Mouse (Mus musculus): ENCODE measurements around the gene Hist1h1c. TPM values are rescaled to one million over a fixed set of nuclear protein-coding genes. Genes with fewer than 3 reads are reported as not detected.
"Not testable (repeated sequence)": the region's sequence is repeated elsewhere in the genome, so short reads cannot be mapped to it uniquely, and the experiment has no call there.

The Hist1h1c gene
- total and polyA plus RNA-seq, 3 experiments, result 10.5 to 623 (median 514) TPM

- DNase-seq (ENCODE audit: low spot score) (no peak), ATAC-seq (ENCODE audit: extremely low read depth, insufficient number of reproducible peaks, low FRiP score, poor library complexity, severe bottlenecking) (no peak)
- Histone ChIP-seq H3K27me3 (ENCODE audit: insufficient read depth, low read length) (no peaks in the 10 kb centered on the region), H3K4me1 (ENCODE audit: insufficient read depth, low read depth, low read length) (peaks cover 55% of the 10 kb centered on the region), H3K4me3 (ENCODE audit: low read depth, low read length) (peak overlapping the region; percentile 64; the same call in 1 of the 2 replicates), H3K36me3 (replicated peaks) (no peaks in the 10 kb centered on the region), H3K9me3 (replicated peaks) (no peaks in the 10 kb centered on the region)
- TF ChIP-seq CTCF (IDR thresholded peaks at IDR 0.05; ENCODE audit: low read depth, low read length) (no peak), POLR2AphosphoS5 (IDR thresholded peaks at IDR 0.05; ENCODE audit: insufficient replicate concordance, low read depth, low read length) (no peak), GATA1 (IDR thresholded peaks at IDR 0.05; ENCODE audit: borderline replicate concordance, low read length) (no peak)
These were observed 24.6 kb downstream of the Hist1h1c start for GRCm38 (mm10) chr13:23763242-23763585.

DNA sequence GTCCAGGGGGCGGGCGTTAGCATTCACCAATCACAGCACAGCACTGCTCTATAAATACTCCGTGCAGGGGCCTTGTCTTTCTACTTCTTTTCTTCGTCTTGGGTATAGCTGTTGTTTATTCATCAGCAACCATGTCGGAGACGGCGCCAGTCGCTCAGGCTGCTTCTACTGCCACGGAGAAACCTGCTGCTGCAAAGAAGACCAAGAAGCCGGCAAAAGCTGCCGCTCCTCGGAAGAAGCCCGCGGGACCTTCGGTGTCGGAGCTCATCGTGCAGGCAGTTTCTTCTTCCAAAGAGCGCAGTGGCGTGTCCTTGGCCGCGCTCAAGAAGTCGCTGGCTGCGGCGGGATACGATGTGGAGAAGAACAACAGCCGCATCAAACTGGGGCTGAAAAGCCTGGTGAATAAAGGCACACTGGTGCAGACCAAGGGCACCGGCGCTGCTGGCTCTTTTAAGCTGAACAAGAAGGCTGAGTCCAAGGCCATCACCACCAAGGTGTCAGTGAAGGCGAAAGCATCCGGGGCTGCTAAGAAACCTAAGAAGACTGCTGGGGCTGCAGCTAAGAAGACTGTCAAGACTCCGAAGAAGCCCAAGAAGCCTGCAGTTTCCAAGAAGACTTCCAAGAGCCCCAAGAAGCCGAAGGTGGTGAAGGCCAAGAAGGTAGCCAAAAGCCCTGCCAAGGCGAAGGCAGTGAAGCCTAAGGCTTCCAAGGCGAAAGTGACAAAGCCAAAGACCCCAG, 25.1 kb downstream of the Hist1h1c start, which contains the start of gene Hist1h1a:
Gene Hist1h1a, plus strand, starts transcription at position 81 of the 738 bp plus-strand sequence.
- ATAC-seq (ENCODE audit: extremely low read depth, insufficient number of reproducible peaks, low FRiP score, poor library complexity, severe bottlenecking) (peak; percentile 25), DNase-seq (ENCODE audit: low spot score) (peak; percentile 74)
- Histone ChIP-seq H3K27me3 (ENCODE audit: insufficient read depth, low read length) (no peaks in the 10 kb centered on the region), H3K36me3 (replicated peaks) (no peaks in the 10 kb centered on the region), H3K9me3 (replicated peaks) (no peaks in the 10 kb centered on the region), H3K4me3 (ENCODE audit: low read depth, low read length) (peak within 1 kb of the TSS; percentile 64), H3K4me1 (ENCODE audit: insufficient read depth, low read depth, low read length) (peaks cover 59% of the 10 kb centered on the region)
- no peak for TF ChIP-seq CTCF (IDR thresholded peaks at IDR 0.05; ENCODE audit: low read depth, low read length)
- peak; percentile 98 for TF ChIP-seq POLR2AphosphoS5 (IDR thresholded peaks at IDR 0.05; ENCODE audit: insufficient replicate concordance, low read depth, low read length)

DNA sequence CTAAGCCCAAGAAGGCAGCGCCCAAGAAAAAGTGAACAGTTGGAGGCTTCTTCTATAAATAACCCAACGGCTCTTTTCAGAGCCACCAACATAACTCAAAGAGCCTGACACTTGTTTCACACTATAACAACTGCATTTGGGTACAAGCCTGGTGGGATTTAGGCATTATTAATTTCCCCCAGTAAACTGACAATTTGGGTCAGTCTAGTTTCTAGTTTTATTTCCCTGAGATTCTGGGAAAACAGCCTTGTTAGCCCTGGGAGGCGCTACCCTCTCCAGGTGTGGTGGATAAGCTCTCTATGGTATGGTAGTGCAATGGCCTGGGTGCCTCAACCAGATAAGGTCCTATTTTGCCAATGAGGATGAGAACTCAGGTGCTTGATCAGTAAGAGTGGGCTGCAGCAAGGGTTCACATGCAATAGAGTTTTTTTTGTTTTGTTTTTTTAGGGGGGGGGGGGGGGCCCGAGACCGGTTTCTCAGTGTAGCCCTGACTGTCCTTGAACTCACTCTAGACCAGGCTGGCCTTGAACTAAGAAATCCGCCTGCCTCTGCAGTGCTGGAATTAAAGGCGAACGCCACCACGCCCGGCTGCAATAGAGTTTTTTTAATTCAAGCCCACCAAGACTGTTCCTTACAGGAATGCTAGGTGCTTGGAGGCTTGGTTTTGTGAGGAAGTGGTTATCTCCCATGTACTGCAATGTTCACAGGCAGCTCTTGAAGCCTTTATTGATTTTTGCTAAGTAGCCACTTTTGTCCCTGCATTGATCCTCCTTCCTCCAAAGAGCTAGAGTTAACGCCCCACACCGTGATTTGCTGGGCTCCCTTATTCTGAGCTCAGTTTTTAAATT, 25.9 kb downstream of the Hist1h1c start:
- Histone ChIP-seq H3K4me1 (ENCODE audit: insufficient read depth, low read depth, low read length) (peaks cover 60% of the 10 kb centered on the region), H3K27me3 (ENCODE audit: insufficient read depth, low read length) (no peaks in the 10 kb centered on the region), H3K36me3 (replicated peaks) (no peaks in the 10 kb centered on the region), H3K9me3 (replicated peaks) (no peaks in the 10 kb centered on the region), H3K4me3 (ENCODE audit: low read depth, low read length) (peak overlapping the region; percentile 64; the same call in 1 of the 2 replicates)
- DNase-seq (ENCODE audit: low spot score), result no peak
- TF ChIP-seq GATA1 (IDR thresholded peaks at IDR 0.05; ENCODE audit: borderline replicate concordance, low read length), result no peak
- no peak for TF ChIP-seq TAL1 (conservative IDR thresholded peaks at IDR 0.05; ENCODE audit: low read depth, low read length)
- TF ChIP-seq POLR2AphosphoS5 (IDR thresholded peaks at IDR 0.05; ENCODE audit: insufficient replicate concordance, low read depth, low read length), result peak; percentile 98; the same call in 1 of the 2 replicates
- ATAC-seq (ENCODE audit: extremely low read depth, insufficient number of reproducible peaks, low FRiP score, poor library complexity, severe bottlenecking), result no peak

DNA sequence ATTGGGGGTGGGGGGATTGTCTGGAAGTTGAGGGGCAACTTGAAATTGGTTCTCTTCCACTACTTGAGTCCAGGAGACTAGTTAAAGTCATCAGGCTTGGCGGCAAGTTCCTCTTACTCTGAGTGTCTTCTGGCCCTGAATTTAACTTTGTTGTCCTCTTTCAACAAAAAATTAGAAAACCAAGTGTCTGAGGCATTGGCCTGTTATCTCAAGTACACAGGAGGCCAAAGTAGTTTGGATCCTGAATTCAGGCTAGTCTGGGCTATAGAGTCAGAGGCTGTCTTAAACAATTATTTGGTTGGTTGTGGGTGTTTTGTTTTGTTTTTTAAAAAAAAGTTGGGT, 26.5 kb downstream of the Hist1h1c start:
- H3K4me1 ChIP-seq (ENCODE audit: insufficient read depth, low read depth, low read length), result peaks cover 60% of the 10 kb centered on the region
- no peak overlapping the region; the same call in 1 of the 2 replicates for H3K4me3 ChIP-seq (ENCODE audit: low read depth, low read length)
- DNase-seq (ENCODE audit: low spot score) (no peak), ATAC-seq (ENCODE audit: extremely low read depth, insufficient number of reproducible peaks, low FRiP score, poor library complexity, severe bottlenecking) (no peak)
- H3K36me3 ChIP-seq (replicated peaks), result no peaks in the 10 kb centered on the region
- TF ChIP-seq POLR2AphosphoS5 (IDR thresholded peaks at IDR 0.05; ENCODE audit: insufficient replicate concordance, low read depth, low read length), result peak; percentile 98; the same call in 1 of the 2 replicates
- no peak for TF ChIP-seq GATA1 (IDR thresholded peaks at IDR 0.05; ENCODE audit: borderline replicate concordance, low read length)
- no peak for TF ChIP-seq CTCF (IDR thresholded peaks at IDR 0.05; ENCODE audit: low read depth, low read length)
- H3K27me3 ChIP-seq (ENCODE audit: insufficient read depth, low read length), result no peaks in the 10 kb centered on the region
- H3K9me3 ChIP-seq (replicated peaks), result no peaks in the 10 kb centered on the region

GRCm38 (mm10) chr13:23766772-23767171, 28.2 kb downstream of the Hist1h1c start:
- Histone ChIP-seq H3K36me3 (replicated peaks) (no peaks in the 10 kb centered on the region), H3K4me1 (ENCODE audit: insufficient read depth, low read depth, low read length) (peaks cover 60% of the 10 kb centered on the region), H3K27me3 (ENCODE audit: insufficient read depth, low read length) (no peaks in the 10 kb centered on the region), H3K9me3 (replicated peaks) (no peaks in the 10 kb centered on the region), H3K4me3 (ENCODE audit: low read depth, low read length) (no peak overlapping the region)
- TF ChIP-seq GATA1 (IDR thresholded peaks at IDR 0.05; ENCODE audit: borderline replicate concordance, low read length) (no peak), GATA2 (IDR thresholded peaks at IDR 0.05; ENCODE audit: borderline replicate concordance, low read depth, low read length) (no peak), TAL1 (conservative IDR thresholded peaks at IDR 0.05; ENCODE audit: low read depth, low read length) (no peak), CTCF (IDR thresholded peaks at IDR 0.05; ENCODE audit: low read depth, low read length) (no peak), POLR2AphosphoS5 (IDR thresholded peaks at IDR 0.05; ENCODE audit: insufficient replicate concordance, low read depth, low read length) (no peak)
- no peak for DNase-seq (ENCODE audit: low spot score)
- no peak for ATAC-seq (ENCODE audit: extremely low read depth, insufficient number of reproducible peaks, low FRiP score, poor library complexity, severe bottlenecking)

DNA sequence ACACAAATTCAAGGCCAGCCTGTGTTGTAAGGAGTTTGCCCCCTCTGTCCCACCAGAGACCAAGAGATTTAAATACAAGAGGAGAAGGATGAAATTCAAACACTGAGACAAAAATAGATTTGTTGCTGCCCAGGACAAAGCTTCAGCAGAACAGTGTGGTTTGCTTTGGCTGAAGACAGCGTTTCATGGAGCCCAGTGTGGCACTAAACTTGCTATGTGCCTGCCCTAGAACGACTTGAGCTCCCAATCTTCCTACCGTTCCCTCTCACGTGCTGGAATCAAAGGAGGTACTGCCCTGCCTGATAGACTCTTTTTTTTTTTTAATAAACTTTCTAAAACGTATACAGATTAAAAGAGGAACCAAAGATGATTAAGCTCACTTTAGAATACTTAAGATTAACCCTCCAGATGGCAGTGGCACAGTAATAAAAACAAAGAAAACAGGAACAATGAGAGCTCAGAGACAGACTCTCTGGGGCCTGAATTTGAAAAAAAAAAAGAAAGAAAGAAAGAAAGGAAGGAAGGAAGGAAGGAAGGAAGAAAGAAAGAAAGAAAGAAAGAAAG, 30.3 kb downstream of the Hist1h1c start:
- Histone ChIP-seq H3K9me3 (replicated peaks) (no peaks in the 10 kb centered on the region), H3K27me3 (ENCODE audit: insufficient read depth, low read length) (peaks cover 6% of the 10 kb centered on the region; the same call in 1 of the 2 replicates), H3K4me3 (ENCODE audit: low read depth, low read length) (peak overlapping the region; percentile 40; the same call in 1 of the 2 replicates), H3K4me1 (ENCODE audit: insufficient read depth, low read depth, low read length) (peaks cover 52% of the 10 kb centered on the region), H3K36me3 (replicated peaks) (no peaks in the 10 kb centered on the region)
- TF ChIP-seq POLR2AphosphoS5 (IDR thresholded peaks at IDR 0.05; ENCODE audit: insufficient replicate concordance, low read depth, low read length), result no peak
- TF ChIP-seq GATA1 (IDR thresholded peaks at IDR 0.05; ENCODE audit: borderline replicate concordance, low read length), result no peak
- no peak for TF ChIP-seq GATA2 (IDR thresholded peaks at IDR 0.05; ENCODE audit: borderline replicate concordance, low read depth, low read length)
- TF ChIP-seq CTCF (IDR thresholded peaks at IDR 0.05; ENCODE audit: low read depth, low read length), result no peak
- no peak for TF ChIP-seq TAL1 (conservative IDR thresholded peaks at IDR 0.05; ENCODE audit: low read depth, low read length)
- no peak for ATAC-seq (ENCODE audit: extremely low read depth, insufficient number of reproducible peaks, low FRiP score, poor library complexity, severe bottlenecking)
- no peak for DNase-seq (ENCODE audit: low spot score)

DNA sequence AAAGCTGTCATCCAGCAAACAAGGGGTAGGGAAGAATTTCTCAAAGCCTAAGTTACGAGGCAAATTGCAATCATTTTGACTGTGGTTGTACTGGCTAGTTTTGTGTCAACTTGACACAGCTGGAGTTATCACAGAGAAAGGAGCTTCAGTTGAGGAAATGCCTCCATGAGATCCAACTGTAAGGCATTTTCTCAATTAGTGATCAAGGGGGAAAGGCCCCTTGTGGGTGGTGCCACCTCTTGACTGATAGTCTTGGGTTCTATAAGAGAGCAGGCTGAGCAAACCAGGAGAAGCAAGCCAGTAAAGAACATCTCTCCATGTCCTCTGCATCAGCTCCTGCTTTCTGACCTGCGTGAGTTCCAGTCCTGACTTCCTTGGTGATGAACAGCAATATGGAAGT, 31.0 kb downstream of the Hist1h1c start, which contains the start of gene Trim38:
Gene Trim38, plus strand, starts transcription at position 301 of the 400 bp plus-strand sequence.
- peak within 1 kb of the TSS; percentile 40; the same call in 1 of the 2 replicates for H3K4me3 ChIP-seq (ENCODE audit: low read depth, low read length)
- ATAC-seq (ENCODE audit: extremely low read depth, insufficient number of reproducible peaks, low FRiP score, poor library complexity, severe bottlenecking), result not testable (repeated sequence)

More for the DNA sequence above, 31.0 kb downstream of the Hist1h1c start, which contains the start of gene Trim38:
- not testable (repeated sequence) for H3K9me3 ChIP-seq (replicated peaks); H3K27me3 ChIP-seq (ENCODE audit: insufficient read depth, low read length); DNase-seq (ENCODE audit: low spot score); H3K36me3 ChIP-seq (replicated peaks)
- H3K4me1 ChIP-seq (ENCODE audit: insufficient read depth, low read depth, low read length), result peaks cover 45% of the 10 kb centered on the region

Data from G1E (cell line).